Mouse (Mus musculus) embryonic facial prominence, embryonic 14.5 days (tissue): ENCODE data around the gene Aqp1. TPM values are rescaled to one million over a fixed set of nuclear protein-coding genes. Genes with fewer than 3 reads are reported as not detected.

Experiments used
- ATAC-seq: fragments of 200-750 bp; cut with Nextera tagmentation; 2 replicates; pipeline ENCODE4 v1.8.0; 2017; ENCODE audit warnings: low read depth, moderate number of reproducible peaks, moderate TSS enrichment
- DNase-seq: peaks from one replicate; pipeline ENCODE4 v3.0.0-alpha.2; 2015; ENCODE audit warnings: low spot score
- H3K27ac ChIP-seq: fragments of 300-500 bp; sonication (generic); replicated peaks from 2 replicates; pipeline ENCODE4 v1.5.1; 2014; ENCODE audit warnings: low read depth, mild to moderate bottlenecking, low read length, moderate library complexity
- H3K27me3 ChIP-seq: fragments of 300-500 bp; sonication (generic); replicated peaks from 2 replicates; pipeline ENCODE4 v1.6.1; 2014; ENCODE audit warnings: low read length; ENCODE audit not compliant: control insufficient read depth, insufficient read depth
- H3K36me3 ChIP-seq: fragments of 300-500 bp; sonication (generic); 2 replicates; pipeline ENCODE4 v1.6.1; 2014; ENCODE audit warnings: low read length, mixed read lengths; ENCODE audit not compliant: control insufficient read depth, insufficient read depth
- H3K4me1 ChIP-seq: fragments of 300-500 bp; sonication (generic); 2 replicates; pipeline ENCODE4 v1.6.1; 2014; ENCODE audit warnings: antibody characterized with exemption, low read length; ENCODE audit not compliant: control insufficient read depth, insufficient read depth
- H3K4me2 ChIP-seq: fragments of 300-500 bp; sonication (generic); 2 replicates; pipeline ENCODE4 v1.6.1; 2014; ENCODE audit warnings: low read depth, mild to moderate bottlenecking, low read length, moderate library complexity, mixed read lengths
- H3K4me3 ChIP-seq: fragments of 300-500 bp; sonication (generic); 2 replicates; pipeline ENCODE4 v1.5.1; 2014; ENCODE audit warnings: low read depth, mild to moderate bottlenecking, low read length
- H3K9ac ChIP-seq: fragments of 300-500 bp; sonication (generic); 2 replicates; pipeline ENCODE4 v1.6.1; 2014; ENCODE audit warnings: low read depth, mild to moderate bottlenecking, low read length, moderate library complexity, mixed read lengths
- H3K9me3 ChIP-seq: fragments of 300-500 bp; sonication (generic); 2 replicates; pipeline ENCODE4 v1.6.1; 2016; ENCODE audit warnings: low read length; ENCODE audit not compliant: control insufficient read depth
- WGBS: fragments of 180-500 bp; shearing (Covaris S2); extraction: QIAGEN DNeasy Blood & Tissue Kit; methylation state at CpG from one replicate; pipeline ENCODE4 v1.1.7; 2014; 5-methylcytosine and 5-hydroxymethylcytosine counted together
- polyA plus RNA-seq: library from polyadenylated mRNA; unstranded; fragments of >200 nt; fragmentation: Nextera tagmentation; extraction: Ambion mirVana; gene quantifications from 2 replicates; pipeline ENCODE4 v1.2.1, GENCODE M21; 2014

The Aqp1 gene
- polyA plus RNA-seq, 1 experiment from 2014 or later, result 20.4 TPM

- Histone ChIP-seq H3K36me3 (no peaks in the 10 kb centered on the region), H3K27me3 (no peaks in the 10 kb centered on the region), H3K9me3 (peaks cover 7% of the 10 kb centered on the region; the same call in 1 of the 2 replicates), H3K4me1 (peaks cover 13% of the 10 kb centered on the region; the same call in 1 of the 2 replicates), H3K9ac (no peak overlapping the region), H3K4me3 (no peak overlapping the region), H3K4me2 (no peak overlapping the region), H3K27ac (no peak overlapping the region)
- ATAC-seq, result no peak
- no peak for DNase-seq
- 94% methylated on average over 7 of the region's 7 CpGs for WGBS
These were observed 10.3 kb downstream of the Aqp1 start for GRCm38 (mm10) chr6:55346491-55346890.

- DNase-seq (no peak), ATAC-seq (no peak)
- 0 out of 2 replicates have a peak, but pooled peaks cover under 1% of the 10 kb centered on the region for H3K4me1 ChIP-seq
- H3K9ac ChIP-seq, result no peak overlapping the region
- WGBS, result 77% methylated on average over 5 of the region's 5 CpGs
- H3K4me2 ChIP-seq, result no peak overlapping the region
- no peaks in the 10 kb centered on the region for H3K36me3 ChIP-seq
- H3K27ac ChIP-seq, result no peak overlapping the region
- peaks cover 7% of the 10 kb centered on the region; the same call in 1 of the 2 replicates for H3K9me3 ChIP-seq
- H3K4me3 ChIP-seq, result no peak overlapping the region
- H3K27me3 ChIP-seq, result no peaks in the 10 kb centered on the region
These were observed 11.7 kb downstream of the Aqp1 start for GRCm38 (mm10) chr6:55347711-55348571.

- ATAC-seq (no peak), DNase-seq (no peak)
- Histone ChIP-seq H3K27ac (no peak overlapping the region), H3K4me1 (no peaks in the 10 kb centered on the region), H3K9ac (no peak overlapping the region), H3K36me3 (no peaks in the 10 kb centered on the region), H3K4me3 (no peak overlapping the region), H3K4me2 (no peak overlapping the region), H3K9me3 (peaks cover 7% of the 10 kb centered on the region; the same call in 1 of the 2 replicates), H3K27me3 (no peaks in the 10 kb centered on the region)
- 82% methylated on average over 4 of the region's 4 CpGs for WGBS
These were observed 13.0 kb downstream of the Aqp1 start for GRCm38 (mm10) chr6:55349231-55349630.

- Histone ChIP-seq H3K4me2 (no peak overlapping the region), H3K27me3 (no peaks in the 10 kb centered on the region), H3K9me3 (peaks cover 7% of the 10 kb centered on the region; the same call in 1 of the 2 replicates), H3K27ac (no peak overlapping the region), H3K4me3 (no peak overlapping the region), H3K9ac (no peak overlapping the region), H3K36me3 (no peaks in the 10 kb centered on the region), H3K4me1 (no peaks in the 10 kb centered on the region)
- 95% methylated on average over 6 of the region's 6 CpGs for WGBS
- DNase-seq (no peak), ATAC-seq (no peak)
These were observed 14.2 kb downstream of the Aqp1 start for GRCm38 (mm10) chr6:55350383-55350952.

GRCm38 (mm10) chr6:55351712-55352111, 15.5 kb downstream of the Aqp1 start:
- Histone ChIP-seq H3K9ac (no peak overlapping the region), H3K9me3 (peaks cover 7% of the 10 kb centered on the region; the same call in 1 of the 2 replicates), H3K36me3 (no peaks in the 10 kb centered on the region), H3K4me3 (no peak overlapping the region), H3K27ac (no peak overlapping the region), H3K4me2 (no peak overlapping the region), H3K27me3 (no peaks in the 10 kb centered on the region), H3K4me1 (no peaks in the 10 kb centered on the region)
- ATAC-seq (no peak), DNase-seq (no peak)
- WGBS, result 71% methylated on average over 7 of the region's 7 CpGs

- no peak for ATAC-seq
- H3K27ac ChIP-seq, result no peak overlapping the region
These were observed 17.6 kb downstream of the Aqp1 start for GRCm38 (mm10) chr6:55353711-55354445.

GRCm38 (mm10) chr6:55354456-55355117, 18.4 kb downstream of the Aqp1 start:
- ATAC-seq (no peak), DNase-seq (no peak)
- peaks cover 7% of the 10 kb centered on the region; the same call in 1 of the 2 replicates for H3K9me3 ChIP-seq
- WGBS, result 61% methylated on average over 4 of the region's 4 CpGs
- H3K27ac ChIP-seq, result no peak overlapping the region
- no peaks in the 10 kb centered on the region for H3K4me1 ChIP-seq
- H3K9ac ChIP-seq, result no peak overlapping the region
- no peaks in the 10 kb centered on the region for H3K27me3 ChIP-seq
- H3K4me3 ChIP-seq, result no peak overlapping the region
- H3K36me3 ChIP-seq, result no peaks in the 10 kb centered on the region
- no peak overlapping the region for H3K4me2 ChIP-seq

More at GRCm38 (mm10) chr6:55353711-55354445, 17.6 kb downstream of the Aqp1 start:
- 83% methylated on average over 12 of the region's 12 CpGs for WGBS
- H3K9ac ChIP-seq, result no peak overlapping the region
- no peak overlapping the region for H3K4me3 ChIP-seq
- no peaks in the 10 kb centered on the region for H3K36me3 ChIP-seq
- H3K4me2 ChIP-seq, result no peak overlapping the region
- H3K4me1 ChIP-seq, result no peaks in the 10 kb centered on the region
- no peak for DNase-seq
- H3K9me3 ChIP-seq, result peaks cover 7% of the 10 kb centered on the region; the same call in 1 of the 2 replicates
- H3K27me3 ChIP-seq, result no peaks in the 10 kb centered on the region

GRCm38 (mm10) chr6:55355575-55355974, 19.3 kb downstream of the Aqp1 start:
- no peak for DNase-seq
- Histone ChIP-seq H3K36me3 (no peaks in the 10 kb centered on the region), H3K4me2 (no peak overlapping the region), H3K4me1 (no peaks in the 10 kb centered on the region), H3K27ac (no peak overlapping the region), H3K27me3 (no peaks in the 10 kb centered on the region), H3K9me3 (no peaks in the 10 kb centered on the region), H3K9ac (no peak overlapping the region), H3K4me3 (no peak overlapping the region)
- 72% methylated on average over 7 of the region's 7 CpGs for WGBS
- no peak for ATAC-seq
